Mouse (Mus musculus) MEL (cell line): ENCODE measurements around the gene Cyb5rl. TPM values are rescaled to one million over a fixed set of nuclear protein-coding genes. Genes with fewer than 3 reads are reported as not detected.

ENCODE experiments used
- DNase-seq: peaks from one replicate; pipeline ENCODE4 v3.0.0; 2011; ENCODE audit warnings: low read depth, low spot score
- H3K27ac ChIP-seq: 2 replicates; pipeline ENCODE4 v1.5.1; 2012; ENCODE audit warnings: low read depth, mild to moderate bottlenecking, control low read depth, low read length, moderate library complexity; ENCODE audit not compliant: control insufficient read depth
- H3K27me3 ChIP-seq, 2 experiments: fragments of 150-350 bp in 1 of 2; sonication (generic) in 1 of 2; 2 replicates each; pipeline ENCODE4 v1.6.1; 2012; ENCODE audit warnings: low read length in 2 of 2, mild to moderate bottlenecking in 2 of 2, improper control_type of control experiment in 1 of 2, moderate library complexity in 1 of 2; ENCODE audit not compliant: insufficient read depth in 2 of 2, control insufficient read depth in 1 of 2
- H3K36me3 ChIP-seq, 2 experiments: 2 replicates each; pipeline ENCODE4 v1.6.1; 2012 to 2014; ENCODE audit warnings: low read length in 2 of 2, improper control_type of control experiment in 1 of 2, inconsistent platforms in 1 of 2, mild to moderate bottlenecking in 1 of 2; ENCODE audit not compliant: insufficient read depth in 2 of 2, control insufficient read depth in 1 of 2
- H3K4me1 ChIP-seq, 2 experiments: fragments of 150-350 bp in 1 of 2; sonication (generic) in 1 of 2; 2 replicates each; pipeline ENCODE4 v1.6.1; 2012; ENCODE audit warnings: low read length in 2 of 2, improper control_type of control experiment in 1 of 2, mild to moderate bottlenecking in 1 of 2; ENCODE audit not compliant: insufficient read depth in 2 of 2, control insufficient read depth in 1 of 2
- H3K4me3 ChIP-seq, 2 experiments: fragments of 150-350 bp in 1 of 2; sonication (generic) in 1 of 2; 2 replicates each; pipeline ENCODE4 v1.5.1; 2012; ENCODE audit warnings: low read depth in 2 of 2, low read length in 2 of 2, mild to moderate bottlenecking in 2 of 2, moderate library complexity in 2 of 2, control low read depth in 1 of 2, improper control_type of control experiment in 1 of 2; ENCODE audit not compliant: control insufficient read depth in 1 of 2, insufficient read depth in 1 of 2
- H3K79me2 ChIP-seq: 2 replicates; pipeline ENCODE4 v1.6.1; 2012; ENCODE audit warnings: mild to moderate bottlenecking, low read length, moderate library complexity; ENCODE audit not compliant: control insufficient read depth, poor library complexity, insufficient read depth
- H3K9ac ChIP-seq: 2 replicates; pipeline ENCODE4 v1.6.1; 2012; ENCODE audit warnings: low read depth, mild to moderate bottlenecking, control low read depth, low read length, moderate library complexity; ENCODE audit not compliant: control insufficient read depth, poor library complexity, severe bottlenecking
- H3K9me3 ChIP-seq: fragments of 150-350 bp; sonication (generic); replicated peaks from 2 replicates; pipeline ENCODE4 v1.6.1; 2012; ENCODE audit warnings: mild to moderate bottlenecking, low read length, improper control_type of control experiment, moderate library complexity; ENCODE audit not compliant: insufficient read depth
- CHD2 ChIP-seq: IDR thresholded peaks from 2 replicates; pipeline ENCODE4 v1.6.1; 2011; ENCODE audit warnings: low read length, improper control_type of control experiment
- ELF1 ChIP-seq: IDR thresholded peaks from 2 replicates; pipeline ENCODE4 v1.6.1; 2014; ENCODE audit warnings: low read depth, mild to moderate bottlenecking, inconsistent platforms, low read length, improper control_type of control experiment, moderate library complexity
- EP300 ChIP-seq, 2 experiments: IDR thresholded peaks; 2 replicates each; pipeline ENCODE4 v1.6.1; 2011; ENCODE audit warnings: improper control_type of control experiment in 2 of 2, low read length in 2 of 2, low read depth in 1 of 2, mild to moderate bottlenecking in 1 of 2
- ETS1 ChIP-seq: IDR thresholded peaks from 2 replicates; pipeline ENCODE4 v1.6.1; 2012; ENCODE audit warnings: low read depth, mild to moderate bottlenecking, inconsistent platforms, low read length, improper control_type of control experiment, moderate library complexity
- GABPA ChIP-seq: IDR thresholded peaks from 2 replicates; pipeline ENCODE4 v1.6.1; 2012; ENCODE audit warnings: low read depth, mild to moderate bottlenecking, inconsistent platforms, low read length, improper control_type of control experiment, moderate library complexity
- GATA1 ChIP-seq: IDR thresholded peaks from 2 replicates; pipeline ENCODE4 v1.6.1; 2011; ENCODE audit warnings: low read depth, low read length, improper control_type of control experiment
- JUND ChIP-seq: IDR thresholded peaks from 2 replicates; pipeline ENCODE4 v1.6.1; 2011; ENCODE audit warnings: low read depth, mild to moderate bottlenecking, improper control_type of control experiment, low read length
- KAT2A ChIP-seq: conservative IDR thresholded peaks from 2 replicates; pipeline ENCODE4 v1.6.1; 2012; ENCODE audit warnings: low read depth, low read length, improper control_type of control experiment, inconsistent platforms
- MAX ChIP-seq: IDR thresholded peaks from 2 replicates; pipeline ENCODE4 v1.6.1; 2011; ENCODE audit warnings: low read length, improper control_type of control experiment
- MAZ ChIP-seq: IDR thresholded peaks from 2 replicates; pipeline ENCODE4 v1.6.1; 2012; ENCODE audit warnings: low read depth, mild to moderate bottlenecking, inconsistent platforms, low read length, improper control_type of control experiment
- MEF2A ChIP-seq: IDR thresholded peaks from 2 replicates; pipeline ENCODE4 v1.6.1; 2014; ENCODE audit warnings: low read depth, mild to moderate bottlenecking, inconsistent platforms, low read length, improper control_type of control experiment; ENCODE audit not compliant: poor library complexity, insufficient replicate concordance, severe bottlenecking; ENCODE audit errors: extremely low read depth
- NRF1 ChIP-seq: IDR thresholded peaks from 2 replicates; pipeline ENCODE4 v1.6.1; 2014; ENCODE audit warnings: low read depth, mild to moderate bottlenecking, inconsistent platforms, low read length, improper control_type of control experiment, moderate library complexity; ENCODE audit not compliant: poor library complexity, insufficient read depth, severe bottlenecking
- POLR2AphosphoS2 ChIP-seq: IDR thresholded peaks from 2 replicates; pipeline ENCODE4 v1.6.1; 2011; ENCODE audit warnings: low read length, improper control_type of control experiment
- POLR2AphosphoS5 ChIP-seq: IDR thresholded peaks from 2 replicates; pipeline ENCODE4 v1.6.1; 2012; ENCODE audit warnings: low read depth, borderline replicate concordance, mild to moderate bottlenecking, inconsistent platforms, low read length, moderate library complexity, mixed read lengths
- TCF12 ChIP-seq: IDR thresholded peaks from 2 replicates; pipeline ENCODE4 v1.6.1; 2014; ENCODE audit warnings: low read depth, mild to moderate bottlenecking, inconsistent platforms, low read length, improper control_type of control experiment, moderate library complexity
- ZKSCAN1 ChIP-seq: IDR thresholded peaks from 2 replicates; pipeline ENCODE4 v1.6.1; 2012; ENCODE audit warnings: low read depth, mild to moderate bottlenecking, inconsistent platforms, low read length, improper control_type of control experiment, moderate library complexity
- ZNF384 ChIP-seq: IDR thresholded peaks from 2 replicates; pipeline ENCODE4 v1.6.1; 2012; ENCODE audit warnings: low read depth, mild to moderate bottlenecking, inconsistent platforms, low read length, improper control_type of control experiment
- polyA plus RNA-seq, 2 experiments: library from polyadenylated mRNA; stranded (reverse) in 1 of 2; unstranded in 1 of 2; fragments of >175 nt in 1 of 2; fragments of >200 nt in 1 of 2; gene quantifications; 2 replicates each; pipeline versions ENCODE4 v1.2.1 to v1.2.4; 2012; ENCODE audit warnings: low replicate concordance in 2 of 2, low read depth in 1 of 2; ENCODE audit not compliant: insufficient read length in 2 of 2, insufficient read depth in 1 of 2, missing spikeins in 1 of 2
- total RNA-seq: library from RNA; depleted of rRNA; stranded (reverse); fragments of 300-350 nt; gene quantifications from 2 replicates; pipeline ENCODE4 v1.2.3, GENCODE M21; 2012

Cyb5rl gene
- total and polyA plus RNA-seq, 3 experiments: 8.5 to 9.3 TPM; not detected in 1

DNA sequence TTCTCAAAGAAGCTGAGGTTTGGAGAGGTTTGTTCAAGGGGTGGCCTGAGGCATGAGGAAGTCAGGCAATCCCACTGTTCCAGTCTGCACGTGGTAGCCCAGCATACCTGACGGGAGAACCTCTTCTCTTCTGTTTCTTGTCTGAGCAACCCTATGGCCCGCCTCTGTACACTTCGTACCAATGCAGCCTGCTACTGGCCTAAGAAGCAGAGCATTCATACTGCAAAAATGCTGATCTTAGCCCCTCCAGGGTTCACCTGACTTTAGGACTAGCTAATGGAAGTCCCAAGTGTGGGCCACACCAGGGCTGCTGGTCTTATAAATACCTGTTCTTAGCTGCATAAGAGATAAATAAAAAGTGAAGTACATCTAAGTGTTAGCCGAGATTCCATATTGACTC, 8.4 kb upstream of the Cyb5rl start:
- TF ChIP-seq JUND: no peak
- no peak for TF ChIP-seq GABPA
- TF ChIP-seq ZNF384: no peak
- TF ChIP-seq ETS1: no peak
- TF ChIP-seq CHD2: no peak
- no peak for TF ChIP-seq NRF1
- no peak for TF ChIP-seq POLR2AphosphoS5
- TF ChIP-seq MEF2A: no peak
- TF ChIP-seq MAX: no peak
- no peak for TF ChIP-seq MAZ
- TF ChIP-seq KAT2A: no peak
- TF ChIP-seq TCF12: no peak
- TF ChIP-seq, all 39 proteins: peak for 0
- no peak overlapping the region for H3K9ac ChIP-seq
- DNase-seq: no peak
- no peak overlapping the region for H3K4me3 ChIP-seq
- peaks cover 2 to 21% of the 10 kb centered on the region in 2 experiments; a peak in 3 of 4 replicates for H3K36me3 ChIP-seq
- H3K79me2 ChIP-seq: no peaks in the 10 kb centered on the region
- no peaks in the 10 kb centered on the region for H3K9me3 ChIP-seq
- H3K27ac ChIP-seq: no peak overlapping the region
- no peaks in the 10 kb centered on the region for H3K27me3 ChIP-seq
- peaks cover 13 to 20% of the 10 kb centered on the region in 2 experiments for H3K4me1 ChIP-seq

DNA sequence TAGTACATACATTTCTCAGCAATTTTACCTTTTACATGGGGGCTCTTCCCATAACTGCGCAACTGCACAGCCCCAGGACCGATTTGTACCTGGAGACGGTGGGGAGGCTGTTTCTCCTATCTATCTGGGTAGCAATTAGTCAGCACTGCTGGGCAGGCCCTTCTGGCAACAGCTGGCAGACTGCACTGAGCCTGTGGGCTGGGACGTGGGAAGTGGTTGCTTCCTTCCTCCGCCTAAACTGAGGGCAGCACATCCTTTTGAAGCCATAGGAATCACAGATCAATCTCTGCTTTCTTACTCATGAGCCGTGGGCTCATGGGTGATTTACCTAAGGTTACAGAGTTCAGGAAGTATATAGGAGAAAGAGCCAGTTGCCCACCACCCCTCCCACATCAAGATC, 8.0 kb upstream of the Cyb5rl start:
- Histone ChIP-seq H3K4me3 (no peak overlapping the region), H3K4me1 (peaks cover 13 to 25% of the 10 kb centered on the region in 2 experiments), H3K79me2 (no peaks in the 10 kb centered on the region), H3K27me3 (no peaks in the 10 kb centered on the region), H3K27ac (no peak overlapping the region)
- DNase-seq: no peak
- no peak for TF ChIP-seq EP300 (IDR thresholded peaks at IDR 0.05; ENCODE audit: low read depth in 1 of 2, low read length in 2 of 2)
- no peak for TF ChIP-seq MEF2A
- no peak for TF ChIP-seq MAX
- TF ChIP-seq GABPA: no peak
- no peak for TF ChIP-seq GATA1
- TF ChIP-seq ZKSCAN1: no peak
- TF ChIP-seq ZNF384: no peak
- no peak for TF ChIP-seq ELF1
- no peak for TF ChIP-seq POLR2AphosphoS2
- TF ChIP-seq, all 39 proteins: peak for 0
- H3K36me3 ChIP-seq: peaks cover 2 to 25% of the 10 kb centered on the region in 2 experiments; a peak in 3 of 4 replicates
- no peak overlapping the region for H3K9ac ChIP-seq
- no peaks in the 10 kb centered on the region for H3K9me3 ChIP-seq
